Mouse (Mus musculus) stomach, postnatal 0 days (tissue): ENCODE results near the gene Tff3. TPM values are rescaled to one million over a fixed set of nuclear protein-coding genes. Genes with fewer than 3 reads are reported as not detected.

ENCODE experiments used
- ATAC-seq: fragments of 200-750 bp; cut with Nextera tagmentation; 2 replicates; pipeline ENCODE4 v1.8.0; 2017; ENCODE audit not compliant: low FRiP score, low TSS enrichment
- DNase-seq: peaks from one replicate; pipeline ENCODE4 v3.0.0-alpha.2; 2016; ENCODE audit warnings: low spot score
- H3K27ac ChIP-seq: fragments of 300-500 bp; sonication (generic); replicated peaks from 2 replicates; pipeline ENCODE4 v1.5.1; 2014; ENCODE audit warnings: mild to moderate bottlenecking, control low read depth
- H3K27me3 ChIP-seq: fragments of 300-500 bp; sonication (generic); 2 replicates; pipeline ENCODE4 v1.6.1; 2014; ENCODE audit warnings: low read length; ENCODE audit not compliant: control insufficient read depth, insufficient read depth
- H3K36me3 ChIP-seq: fragments of 300-500 bp; sonication (generic); 2 replicates; pipeline ENCODE4 v1.6.1; 2014; ENCODE audit warnings: low read length, mixed read lengths; ENCODE audit not compliant: control insufficient read depth, insufficient read depth
- H3K4me1 ChIP-seq: fragments of 300-500 bp; sonication (generic); replicated peaks from 2 replicates; pipeline ENCODE4 v1.6.1; 2014; ENCODE audit warnings: antibody characterized with exemption; ENCODE audit not compliant: control insufficient read depth, insufficient read depth
- H3K4me2 ChIP-seq: fragments of 300-500 bp; sonication (generic); replicated peaks from 2 replicates; pipeline ENCODE4 v1.6.1; 2014; ENCODE audit warnings: low read depth, mild to moderate bottlenecking, control low read depth, moderate library complexity
- H3K4me3 ChIP-seq: fragments of 300-500 bp; sonication (generic); 2 replicates; pipeline ENCODE4 v1.5.1; 2014; ENCODE audit warnings: low read depth, low read length, control low read depth
- H3K9ac ChIP-seq: fragments of 300-500 bp; sonication (generic); 2 replicates; pipeline ENCODE4 v1.6.1; 2014; ENCODE audit warnings: mild to moderate bottlenecking, low read length, control low read depth, mixed read lengths
- H3K9me3 ChIP-seq: fragments of 300-500 bp; sonication (generic); 2 replicates; pipeline ENCODE4 v1.6.1; 2016; ENCODE audit warnings: low read length; ENCODE audit not compliant: control insufficient read depth
- CTCF ChIP-seq: IDR thresholded peaks from 2 replicates; pipeline ENCODE4 v1.5.1; 2016; ENCODE audit warnings: antibody characterized with exemption, low read depth, mild to moderate bottlenecking, moderate library complexity
- EP300 ChIP-seq: optimal IDR thresholded peaks from 2 replicates; pipeline ENCODE3; 2016; ENCODE audit warnings: antibody characterized with exemption
- WGBS: fragments of 180-500 bp; shearing (Covaris S2); extraction: QIAGEN DNeasy Blood & Tissue Kit; methylation state at CpG from one replicate; pipeline ENCODE4 v1.1.7; 2014; 5-methylcytosine and 5-hydroxymethylcytosine counted together
- polyA plus RNA-seq: library from polyadenylated mRNA; unstranded; fragments of >200 nt; fragmentation: Nextera tagmentation; extraction: Ambion mirVana; gene quantifications from 2 replicates; pipeline ENCODE4 v1.2.1, GENCODE M21; 2015

The Tff3 gene
- polyA plus RNA-seq, 1 experiment from 2014 or later = 10.5 TPM

DNA sequence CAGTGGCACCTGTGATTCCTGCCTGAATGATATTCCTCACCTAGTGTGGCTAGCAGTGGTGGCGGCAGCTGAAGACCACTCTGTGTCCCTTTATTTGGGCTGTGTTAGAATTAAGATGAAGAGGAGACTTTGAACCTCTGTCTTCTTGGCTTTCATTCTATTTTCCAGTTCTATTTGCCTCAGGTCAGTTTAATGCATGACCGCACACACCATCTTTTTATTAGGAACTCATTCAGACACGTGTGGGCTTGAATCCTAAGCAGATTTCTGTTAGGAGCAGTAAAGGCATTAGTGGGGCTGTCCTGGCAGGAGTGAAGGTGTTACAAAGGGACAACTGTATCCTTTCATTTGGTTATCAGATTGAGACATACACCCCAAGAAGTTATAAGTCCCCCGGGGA is 30.8 kb upstream of the Tff3 start:
- DNase-seq (no peak), ATAC-seq (peak; percentile 4)
- H3K27ac ChIP-seq = no peak overlapping the region

DNA sequence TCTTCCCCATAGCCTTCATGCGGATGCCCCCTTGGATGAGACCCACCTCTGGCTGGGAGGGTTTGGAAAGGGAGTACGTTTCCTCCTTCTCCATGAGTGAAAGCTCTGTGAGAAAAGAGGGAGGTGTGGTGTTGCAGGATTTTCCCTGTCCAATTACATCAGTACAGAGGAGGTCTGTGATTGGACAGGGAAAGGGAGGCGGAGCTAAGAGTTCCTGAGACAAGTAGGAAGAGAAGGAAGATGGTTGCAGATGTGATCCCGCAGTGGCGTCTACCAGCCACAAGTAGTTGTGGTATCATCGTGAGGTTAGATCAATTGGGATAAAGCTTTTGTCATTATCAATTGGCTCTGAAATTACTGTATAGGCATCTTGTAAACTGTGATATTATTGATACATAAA is 28.5 kb upstream of the Tff3 start:
- Histone ChIP-seq H3K36me3 (no peaks in the 10 kb centered on the region), H3K4me2 (no peak overlapping the region), H3K27ac (no peak overlapping the region), H3K9me3 (no peaks in the 10 kb centered on the region), H3K4me1 (no peaks in the 10 kb centered on the region), H3K27me3 (no peaks in the 10 kb centered on the region), H3K4me3 (no peak overlapping the region), H3K9ac (no peak overlapping the region)
- WGBS = 77% methylated on average over 6 of the region's 6 CpGs
- no peak for DNase-seq
- no peak for ATAC-seq
- TF ChIP-seq CTCF (no peak), EP300 (no peak)

More for the DNA sequence above, 30.8 kb upstream of the Tff3 start:
- H3K9me3 ChIP-seq = no peaks in the 10 kb centered on the region
- no peak overlapping the region for H3K4me2 ChIP-seq
- no peak for TF ChIP-seq EP300
- no peak overlapping the region for H3K4me3 ChIP-seq
- no peaks in the 10 kb centered on the region for H3K36me3 ChIP-seq
- WGBS = 77% methylated on average over 4 of the region's 4 CpGs
- H3K4me1 ChIP-seq = no peaks in the 10 kb centered on the region
- no peaks in the 10 kb centered on the region for H3K27me3 ChIP-seq
- no peak overlapping the region for H3K9ac ChIP-seq

DNA sequence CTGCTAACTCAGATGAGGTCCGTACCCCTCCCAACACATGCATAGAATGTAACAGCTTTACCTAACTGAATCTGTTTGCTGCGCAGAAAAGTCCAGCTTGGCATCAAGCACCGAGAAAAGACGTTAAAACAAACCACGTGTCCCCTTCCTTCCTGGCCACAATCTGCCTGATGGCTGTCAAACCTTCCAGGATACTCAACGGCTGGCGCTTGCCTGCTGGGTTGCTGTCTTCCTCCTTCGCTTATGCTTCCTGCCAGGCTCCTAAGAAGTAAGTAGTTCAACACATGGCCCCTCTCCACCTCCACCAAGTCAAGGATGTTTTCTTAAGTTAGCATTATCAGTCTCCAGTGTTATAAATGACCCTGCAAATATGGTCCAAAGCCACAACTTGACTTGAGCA is 24.3 kb upstream of the Tff3 start:
- Histone ChIP-seq H3K9me3 (no peaks in the 10 kb centered on the region), H3K27me3 (no peaks in the 10 kb centered on the region), H3K4me3 (no peak overlapping the region), H3K27ac (no peak overlapping the region), H3K9ac (no peak overlapping the region), H3K36me3 (no peaks in the 10 kb centered on the region), H3K4me1 (no peaks in the 10 kb centered on the region), H3K4me2 (no peak overlapping the region)
- TF ChIP-seq CTCF = no peak
- no peak for TF ChIP-seq EP300
- no peak for DNase-seq
- ATAC-seq = no peak
- 46% methylated on average over 8 of the region's 8 CpGs for WGBS

DNA sequence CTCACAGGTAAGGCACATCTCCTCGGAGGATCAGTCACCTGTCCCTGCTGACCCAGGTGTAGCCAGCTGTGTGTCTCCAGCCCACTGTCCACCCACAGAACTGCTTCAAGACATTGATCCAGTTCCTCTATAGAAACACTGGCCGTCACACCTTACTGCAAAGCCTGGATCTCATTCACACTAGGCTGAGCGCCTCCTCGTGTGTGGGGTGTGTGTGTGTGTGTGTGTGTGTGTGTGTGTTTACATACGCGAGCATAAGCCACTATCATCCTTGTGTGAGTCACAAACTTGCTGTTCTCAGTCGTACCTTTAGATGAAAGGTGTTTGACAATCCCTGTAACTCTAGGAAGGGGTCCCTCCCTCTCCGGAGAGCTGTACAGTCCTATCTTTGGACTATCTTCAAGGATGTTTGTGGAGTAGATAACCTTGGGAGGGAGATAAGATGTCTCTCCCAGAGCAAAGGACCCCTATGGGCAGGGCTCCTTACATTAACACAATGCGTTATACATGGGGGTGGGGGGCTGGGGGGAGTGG is 23.6 kb upstream of the Tff3 start:
- no peak overlapping the region for H3K4me2 ChIP-seq
- no peaks in the 10 kb centered on the region for H3K9me3 ChIP-seq
- H3K27ac ChIP-seq = no peak overlapping the region
- TF ChIP-seq EP300 (no peak), CTCF (no peak)
- H3K9ac ChIP-seq = no peak overlapping the region
- H3K36me3 ChIP-seq = no peaks in the 10 kb centered on the region
- no peak overlapping the region for H3K4me3 ChIP-seq
- 50% methylated on average over 9 of the region's 9 CpGs for WGBS
- peak; percentile 83 for ATAC-seq
- H3K4me1 ChIP-seq = no peaks in the 10 kb centered on the region
- peak; percentile 74 for DNase-seq
- no peaks in the 10 kb centered on the region for H3K27me3 ChIP-seq

DNA sequence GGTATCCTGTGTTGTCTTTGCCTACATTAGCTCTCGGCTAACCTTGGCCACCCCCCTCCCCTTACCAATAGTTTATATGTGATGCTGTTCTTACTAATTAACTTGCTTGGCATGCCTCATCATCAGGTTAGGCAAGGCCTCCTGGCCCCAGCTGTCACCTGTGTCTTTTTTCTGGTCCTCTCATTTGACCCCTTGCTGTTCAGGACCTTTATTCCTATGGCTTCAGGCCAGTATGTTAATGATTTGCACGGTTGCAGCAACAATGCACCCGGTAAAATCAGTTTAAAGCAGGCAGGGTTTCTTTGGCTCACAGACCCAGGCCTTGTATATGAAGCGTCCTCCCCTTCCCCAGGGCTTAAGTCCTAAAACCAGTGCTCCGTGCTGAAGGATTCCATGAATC is 23.1 kb upstream of the Tff3 start:
- TF ChIP-seq EP300 (no peak), CTCF (no peak)
- H3K9me3 ChIP-seq = no peaks in the 10 kb centered on the region
- no peaks in the 10 kb centered on the region for H3K4me1 ChIP-seq
- no peak overlapping the region for H3K27ac ChIP-seq
- no peak overlapping the region for H3K9ac ChIP-seq
- ATAC-seq = peak; percentile 22; the same call in 1 of the 2 replicates
- DNase-seq = no peak
- no peaks in the 10 kb centered on the region for H3K27me3 ChIP-seq
- WGBS = 55% methylated on average over 5 of the region's 5 CpGs
- no peaks in the 10 kb centered on the region for H3K36me3 ChIP-seq
- no peak overlapping the region for H3K4me2 ChIP-seq
- H3K4me3 ChIP-seq = no peak overlapping the region

DNA sequence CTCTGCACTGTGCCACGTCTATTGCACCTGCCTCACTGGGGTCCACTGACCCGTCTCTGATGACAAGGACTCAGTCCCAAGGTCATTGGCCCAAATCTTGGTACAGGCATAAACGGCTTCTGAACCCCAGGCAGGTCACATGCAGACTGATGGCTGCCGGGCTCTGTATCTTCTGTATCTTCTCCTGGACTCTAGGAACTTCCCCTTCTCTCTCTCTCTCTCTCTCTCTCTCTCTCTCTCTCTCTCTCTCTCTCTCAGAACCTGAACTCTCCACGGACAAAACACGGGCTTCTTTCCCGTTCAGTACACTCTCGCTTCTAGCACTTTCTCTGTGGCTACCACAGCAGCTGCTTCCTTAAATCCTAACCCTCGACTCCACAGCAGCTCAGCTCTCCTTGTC is 16.6 kb upstream of the Tff3 start:
- Histone ChIP-seq H3K36me3 (no peaks in the 10 kb centered on the region), H3K9ac (no peak overlapping the region), H3K4me3 (no peak overlapping the region), H3K27me3 (no peaks in the 10 kb centered on the region), H3K4me1 (0 out of 2 replicates have a peak, but pooled peaks cover 2% of the 10 kb centered on the region), H3K27ac (no peak overlapping the region), H3K9me3 (no peaks in the 10 kb centered on the region), H3K4me2 (no peak overlapping the region)
- 79% methylated on average over 9 of the region's 9 CpGs for WGBS
- TF ChIP-seq CTCF = no peak
- DNase-seq (no peak), ATAC-seq (no peak)
